ENCODE assay signal across 9 mouse cellular contexts in the genomic region with DNA sequence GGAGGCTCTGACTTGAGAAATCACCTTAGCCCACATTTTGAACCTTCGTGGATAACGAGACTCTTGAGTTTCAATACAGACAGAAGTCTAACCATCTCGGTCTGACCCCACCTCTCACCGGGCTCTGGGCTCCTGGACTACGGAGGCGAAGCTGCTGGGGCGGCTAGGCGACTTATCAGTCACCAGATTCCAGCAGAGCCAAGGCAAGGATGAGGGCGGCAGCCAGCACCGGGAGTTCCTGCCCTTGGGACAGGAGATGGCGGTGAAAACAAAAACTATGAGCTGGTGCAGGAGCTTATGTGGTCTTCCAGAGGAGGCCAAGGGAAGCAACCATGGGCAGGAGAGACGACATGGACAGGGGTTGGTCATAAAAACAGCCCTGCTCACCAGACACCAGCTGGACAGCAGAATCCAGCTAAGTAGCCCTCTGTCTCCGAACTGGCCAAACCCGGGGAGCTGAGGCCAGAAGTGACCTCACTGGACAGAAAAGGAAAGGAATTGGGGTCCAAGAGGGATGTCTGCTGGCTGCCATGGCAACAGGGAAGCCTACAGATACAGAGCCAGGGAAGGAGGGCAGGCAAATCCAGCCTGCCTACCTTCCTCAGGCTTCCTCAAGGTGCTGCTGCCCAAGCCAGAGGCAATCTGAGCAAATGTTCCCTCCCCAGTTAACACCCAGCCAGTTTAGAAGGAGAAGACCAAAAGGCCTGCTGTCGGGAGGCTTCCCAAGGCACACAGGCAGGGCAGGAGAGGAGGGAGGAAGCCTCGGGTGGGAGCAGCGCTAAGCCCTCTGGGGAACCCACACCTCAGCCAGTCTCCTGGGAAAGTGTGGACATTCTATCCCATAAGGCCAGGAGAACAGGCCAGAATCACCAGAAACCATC. TPM values are rescaled to one million over a fixed set of nuclear protein-coding genes. Genes with fewer than 3 reads are reported as not detected.
DNase-seq lines count a peak whose midpoint lies in the region; ATAC-seq and TF ChIP-seq lines count a peak whose summit lies in the region.
"Had no signal": no experiment of that assay in that cellular context is flagged by ENCODE, and none has a peak within 500 bp of the region (broad histone marks: within the 10 kb centered on the region; RNA-seq: fewer than 3 reads in every experiment).

No protein-coding gene starts in this region.

- H3K27me3 ChIP-seq in heart, postnatal 0 days (ENCODE audit: control insufficient read depth, insufficient read depth, low read length), result 0 out of 2 replicates have a peak, but pooled peaks cover 2% of the 10 kb centered on the region
- no peaks in the 10 kb centered on the region for H3K27me3 ChIP-seq in liver, postnatal 0 days (ENCODE audit: insufficient read depth, low read length)

- H3K27ac ChIP-seq in layer of hippocampus, adult 2 months, result peak overlapping the region; percentile 23; the same call in 1 of the 2 replicates
- 0 out of 2 replicates have a peak overlapping the region, but pooled peaks have one; percentile 14 for H3K27ac ChIP-seq in heart, postnatal 0 days (ENCODE audit: low read depth)
- no peak overlapping the region for H3K27ac ChIP-seq in liver, postnatal 0 days (ENCODE audit: low read depth)
- H3K27ac ChIP-seq: embryonic facial prominence, embryonic 12.5 days had no signal

- DNase-seq in adrenal gland, adult 2 months, result peak; percentile 17
- no peak for DNase-seq in adrenal gland, postnatal 25 days
- DNase-seq in layer of hippocampus, adult 2 months (ENCODE audit: low spot score in 2 of 2), result no peak
- DNase-seq in layer of hippocampus, adult 9-10 months (ENCODE audit: low spot score), result no peak
- DNase-seq in heart, postnatal 0 days (ENCODE audit: low spot score), result peak; percentile 25
- DNase-seq in liver, postnatal 0 days, result no peak
- no peak for DNase-seq in thymus, postnatal 14 days
- no peak for DNase-seq in gastrocnemius, postnatal 25 days

- H3K4me2 ChIP-seq in heart, postnatal 0 days (ENCODE audit: low read depth, low read length), result peak overlapping the region; percentile 49
- H3K4me2 ChIP-seq in liver, postnatal 0 days (ENCODE audit: low read depth, low read length), result 0 out of 2 replicates have a peak overlapping the region, but pooled peaks have one; percentile 18
- H3K4me2 ChIP-seq: embryonic facial prominence, embryonic 12.5 days had no signal

- H3K4me1 ChIP-seq in heart, postnatal 0 days (ENCODE audit: control insufficient read depth, insufficient read depth), result peaks cover 22% of the 10 kb centered on the region
- peaks cover 76% of the 10 kb centered on the region for H3K4me1 ChIP-seq in liver, postnatal 0 days (ENCODE audit: insufficient read depth)

- no peak for TF ChIP-seq EP300 in heart, postnatal 0 days (IDR thresholded peaks at IDR 0.05; ENCODE audit: low read depth)
- TF ChIP-seq EP300 in liver, postnatal 0 days (IDR thresholded peaks at IDR 0.05; ENCODE audit: low read depth), result no peak

- 19% methylated on average over 17 of the region's 17 CpGs for WGBS in heart, postnatal 0 days
- 60% methylated on average over 17 of the region's 17 CpGs for WGBS in liver, postnatal 0 days (ENCODE audit: insufficient replicate concordance)

- H3K4me3 ChIP-seq in layer of hippocampus, adult 2 months, result no peak overlapping the region
- peak overlapping the region; percentile 4; the same call in 1 of the 2 replicates for H3K4me3 ChIP-seq in heart, postnatal 0 days (ENCODE audit: low read depth, low read length)
- no peak overlapping the region for H3K4me3 ChIP-seq in liver, postnatal 0 days (ENCODE audit: low read depth, low read length)
- H3K4me3 ChIP-seq: embryonic facial prominence, embryonic 12.5 days had no signal

- no peak for TF ChIP-seq CTCF in layer of hippocampus, adult 2 months (conservative IDR thresholded peaks at IDR 0.05)
- TF ChIP-seq CTCF in heart, postnatal 0 days (IDR thresholded peaks at IDR 0.05; ENCODE audit: low read depth), result no peak
- TF ChIP-seq CTCF in liver, postnatal 0 days (IDR thresholded peaks at IDR 0.05; ENCODE audit: low read depth), result no peak

- H3K9me3 ChIP-seq in heart, postnatal 0 days (replicated peaks; ENCODE audit: control insufficient read depth, low read length), result no peaks in the 10 kb centered on the region
- H3K9me3 ChIP-seq in liver, postnatal 0 days (ENCODE audit: low read length), result no peaks in the 10 kb centered on the region
- H3K9me3 ChIP-seq: embryonic facial prominence, embryonic 12.5 days had no signal

- H3K36me3 ChIP-seq in heart, postnatal 0 days (replicated peaks; ENCODE audit: control insufficient read depth, insufficient read depth, low read length), result no peaks in the 10 kb centered on the region
- H3K36me3 ChIP-seq in liver, postnatal 0 days (replicated peaks; ENCODE audit: insufficient read depth, low read length), result no peaks in the 10 kb centered on the region
- H3K36me3 ChIP-seq: embryonic facial prominence, embryonic 12.5 days had no signal

- peak; percentile 8; the same call in 1 of the 2 replicates for ATAC-seq in heart, postnatal 0 days (ENCODE audit: insufficient read depth, low read depth)
- no peak for ATAC-seq in liver, postnatal 0 days

- 0 out of 2 replicates have a peak overlapping the region, but pooled peaks have one; percentile 17 for H3K9ac ChIP-seq in heart, postnatal 0 days (replicated peaks; ENCODE audit: low read depth, low read length)
- no peak overlapping the region for H3K9ac ChIP-seq in liver, postnatal 0 days (replicated peaks)
- H3K9ac ChIP-seq: embryonic facial prominence, embryonic 12.5 days had no signal

RNA-seq across cellular contexts. Expression of a gene that starts 16.4 kb away (rescaled TPM):
- total RNA-seq in adrenal gland, adult 2 months (2021), result 1 to 10 TPM; 1.8 to 2.2 TPM
- polyA plus RNA-seq in adrenal gland, adult 2 months (2012; rRNA removed), result 1.3 and 1.5 TPM in 2 replicates
- 2.3 and 4.6 TPM in 2 replicates for total RNA-seq in adrenal gland, postnatal 25 days (2021)
- 10 to 100 TPM; 24.3 to 33.7 TPM for total RNA-seq in layer of hippocampus, adult 2 months (2021)
- 4.7 and 6.5 TPM in 2 replicates for total RNA-seq in heart, postnatal 0 days (2014; rRNA removed; ENCODE audit: low replicate concordance)
- polyA plus RNA-seq in heart, postnatal 0 days (2015; fragmentation: Nextera tagmentation; extraction: Ambion mirVana), result 1.2 and 1.6 TPM in 2 replicates
- 3.6 and 4.2 TPM in 2 replicates for polyA plus RNA-seq in liver, postnatal 0 days (2015; fragmentation: Nextera tagmentation; extraction: Ambion mirVana)
- total RNA-seq in gastrocnemius, postnatal 25 days (2021), result 10 to 100 TPM; 25.1 to 32.3 TPM

Comparison
In these comparisons a context has a peak if more than half of its experiments do, and no peak if none do; other contexts are left out.
1. DNase-seq: peak in adrenal gland, adult 2 months (single experiment) and heart, postnatal 0 days (single experiment); none in adrenal gland, postnatal 25 days (single experiment), layer of hippocampus, adult 2 months (0 of 2), layer of hippocampus, adult 9-10 months (single experiment), liver, postnatal 0 days (single experiment), thymus, postnatal 14 days (single experiment) and gastrocnemius, postnatal 25 days (single experiment).